Mouse (Mus musculus) intestine, embryonic 16.5 days (tissue): ENCODE results near the gene Slc2a4. TPM values are rescaled to one million over a fixed set of nuclear protein-coding genes. Genes with fewer than 3 reads are reported as not detected.

Experiments used
- ATAC-seq: fragments of 200-750 bp; cut with Nextera tagmentation; 2 replicates; pipeline ENCODE4 v1.8.0; 2017; ENCODE audit warnings: moderate TSS enrichment, moderate library complexity
- H3K27ac ChIP-seq: fragments of 300-500 bp; sonication (generic); 2 replicates; pipeline ENCODE4 v1.5.1; 2014; ENCODE audit warnings: mild to moderate bottlenecking, low read length
- H3K27me3 ChIP-seq: fragments of 300-500 bp; sonication (generic); replicated peaks from 2 replicates; pipeline ENCODE4 v1.6.1; 2014; ENCODE audit warnings: low read length, control low read depth, mixed read lengths; ENCODE audit not compliant: control insufficient read depth, insufficient read depth
- H3K36me3 ChIP-seq: fragments of 300-500 bp; sonication (generic); 2 replicates; pipeline ENCODE4 v1.6.1; 2014; ENCODE audit warnings: low read length, control low read depth; ENCODE audit not compliant: control insufficient read depth, insufficient read depth
- H3K4me1 ChIP-seq: fragments of 300-500 bp; sonication (generic); 2 replicates; pipeline ENCODE4 v1.6.1; 2014; ENCODE audit warnings: low read length, control low read depth, mixed read lengths; ENCODE audit not compliant: control insufficient read depth, insufficient read depth
- H3K4me2 ChIP-seq: fragments of 300-500 bp; sonication (generic); 2 replicates; pipeline ENCODE4 v1.6.1; 2014; ENCODE audit warnings: low read depth, low read length, control low read depth
- H3K4me3 ChIP-seq: fragments of 300-500 bp; sonication (generic); 2 replicates; pipeline ENCODE4 v1.5.1; 2014; ENCODE audit warnings: mild to moderate bottlenecking, low read length
- H3K9ac ChIP-seq: fragments of 300-500 bp; sonication (generic); 2 replicates; pipeline ENCODE4 v1.6.1; 2014; ENCODE audit warnings: low read depth, low read length
- H3K9me3 ChIP-seq: fragments of 300-500 bp; sonication (generic); 2 replicates; pipeline ENCODE4 v1.6.1; 2016; ENCODE audit warnings: low read length, control low read depth; ENCODE audit not compliant: control insufficient read depth
- WGBS: fragments of 180-500 bp; shearing (Covaris S2); extraction: QIAGEN DNeasy Blood & Tissue Kit; methylation state at CpG from one replicate; pipeline ENCODE4 v1.1.7; 2014; 5-methylcytosine and 5-hydroxymethylcytosine counted together
- polyA plus RNA-seq: library from polyadenylated mRNA; unstranded; fragments of >200 nt; fragmentation: Nextera tagmentation; extraction: Ambion mirVana; gene quantifications from 2 replicates; pipeline ENCODE4 v1.2.1, GENCODE M21; 2015

Gene Slc2a4
- polyA plus RNA-seq, 1 experiment from 2014 or later: 22.6 TPM

GRCm38 (mm10) chr11:69937834-69938233, 10.2 kb downstream of the Slc2a4 start:
- 0 out of 2 replicates have a peak overlapping the region, but pooled peaks have one; percentile 46 for H3K27ac ChIP-seq
- H3K36me3 ChIP-seq: no peaks in the 10 kb centered on the region
- 0 out of 2 replicates have a peak overlapping the region, but pooled peaks have one; percentile 22 for H3K9ac ChIP-seq
- peaks cover 35% of the 10 kb centered on the region for H3K4me1 ChIP-seq
- WGBS: 76% methylated on average over 5 of the region's 5 CpGs
- 0 out of 2 replicates have a peak, but pooled peaks cover 3% of the 10 kb centered on the region for H3K27me3 ChIP-seq
- no peak overlapping the region for H3K4me3 ChIP-seq
- H3K4me2 ChIP-seq: no peak overlapping the region
- ATAC-seq: no peak
- H3K9me3 ChIP-seq: no peaks in the 10 kb centered on the region

- H3K4me3 ChIP-seq: no peak overlapping the region
- no peaks in the 10 kb centered on the region for H3K9me3 ChIP-seq
- H3K27me3 ChIP-seq: 0 out of 2 replicates have a peak, but pooled peaks cover 3% of the 10 kb centered on the region
- H3K4me1 ChIP-seq: peaks cover 35% of the 10 kb centered on the region
- 0 out of 2 replicates have a peak overlapping the region, but pooled peaks have one; percentile 22 for H3K9ac ChIP-seq
- no peaks in the 10 kb centered on the region for H3K36me3 ChIP-seq
- H3K27ac ChIP-seq: 0 out of 2 replicates have a peak overlapping the region, but pooled peaks have one; percentile 46
- no peak for ATAC-seq
- H3K4me2 ChIP-seq: no peak overlapping the region
- 36% methylated on average over 4 of the region's 4 CpGs for WGBS
Measured at GRCm38 (mm10) chr11:69937385-69937784, 10.6 kb downstream of the Slc2a4 start.

GRCm38 (mm10) chr11:69936714-69937347, 11.2 kb downstream of the Slc2a4 start:
- no peak overlapping the region for H3K27ac ChIP-seq
- ATAC-seq: no peak
- 28% methylated on average over 9 of the region's 9 CpGs for WGBS
- 0 out of 2 replicates have a peak overlapping the region, but pooled peaks have one; percentile 22 for H3K9ac ChIP-seq
- no peaks in the 10 kb centered on the region for H3K36me3 ChIP-seq
- H3K4me3 ChIP-seq: no peak overlapping the region
- H3K4me2 ChIP-seq: peak overlapping the region; percentile 100
- H3K4me1 ChIP-seq: peaks cover 35% of the 10 kb centered on the region
- no peaks in the 10 kb centered on the region for H3K9me3 ChIP-seq
- 0 out of 2 replicates have a peak, but pooled peaks cover 3% of the 10 kb centered on the region for H3K27me3 ChIP-seq

- H3K9me3 ChIP-seq: no peaks in the 10 kb centered on the region
- peak overlapping the region; percentile 100 for H3K4me2 ChIP-seq
- peak overlapping the region; percentile 55 for H3K4me3 ChIP-seq
- no peak; the same call in 1 of the 2 replicates for ATAC-seq
- H3K36me3 ChIP-seq: no peaks in the 10 kb centered on the region
- H3K9ac ChIP-seq: peak overlapping the region; percentile 67
- no peak overlapping the region for H3K27ac ChIP-seq
- H3K27me3 ChIP-seq: 0 out of 2 replicates have a peak, but pooled peaks cover 3% of the 10 kb centered on the region
- WGBS: 1% methylated on average over 30 of the region's 30 CpGs
- peaks cover 35% of the 10 kb centered on the region for H3K4me1 ChIP-seq
Measured at GRCm38 (mm10) chr11:69936156-69936555, 11.8 kb downstream of the Slc2a4 start.

- WGBS: 1% methylated on average over 53 of the region's 62 CpGs
- peak within 1 kb of the TSS; percentile 100 for H3K4me2 ChIP-seq
- peak within 1 kb of the TSS; percentile 55 for H3K4me3 ChIP-seq
- H3K9me3 ChIP-seq: no peaks in the 10 kb centered on the region
- 0 out of 2 replicates have a peak, but pooled peaks cover 3% of the 10 kb centered on the region for H3K27me3 ChIP-seq
- H3K36me3 ChIP-seq: no peaks in the 10 kb centered on the region
- H3K4me1 ChIP-seq: peaks cover 35% of the 10 kb centered on the region
- H3K9ac ChIP-seq: peak within 1 kb of the TSS; percentile 67
- ATAC-seq: peak; percentile 87
- no peak within 1 kb of the TSS for H3K27ac ChIP-seq
Measured at GRCm38 (mm10) chr11:69935137-69935879, 12.7 kb downstream of the Slc2a4 start, which contains the start of gene Ybx2. TSS of gene Ybx2 (plus strand) at chr11:69935796.

DNA sequence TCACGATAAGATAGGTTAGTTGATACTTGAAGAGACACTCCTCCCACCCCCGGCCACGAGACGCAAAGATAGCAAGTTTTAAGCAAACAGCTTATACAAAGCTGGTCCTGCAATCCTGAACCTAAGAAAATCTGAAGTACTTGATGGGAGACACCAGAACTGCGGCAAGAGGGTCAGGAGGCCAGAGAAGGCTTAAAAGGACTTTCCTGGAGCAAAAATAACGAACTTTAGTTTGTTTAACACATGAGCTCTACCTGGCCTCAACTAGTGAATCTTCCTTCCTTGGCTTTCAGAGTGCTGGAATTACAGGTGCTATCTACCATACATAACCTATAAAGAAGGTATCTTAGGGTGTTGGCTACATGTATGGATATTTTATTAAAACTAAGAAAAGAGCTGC, 13.3 kb downstream of the Slc2a4 start:
- ATAC-seq: no peak

DNA sequence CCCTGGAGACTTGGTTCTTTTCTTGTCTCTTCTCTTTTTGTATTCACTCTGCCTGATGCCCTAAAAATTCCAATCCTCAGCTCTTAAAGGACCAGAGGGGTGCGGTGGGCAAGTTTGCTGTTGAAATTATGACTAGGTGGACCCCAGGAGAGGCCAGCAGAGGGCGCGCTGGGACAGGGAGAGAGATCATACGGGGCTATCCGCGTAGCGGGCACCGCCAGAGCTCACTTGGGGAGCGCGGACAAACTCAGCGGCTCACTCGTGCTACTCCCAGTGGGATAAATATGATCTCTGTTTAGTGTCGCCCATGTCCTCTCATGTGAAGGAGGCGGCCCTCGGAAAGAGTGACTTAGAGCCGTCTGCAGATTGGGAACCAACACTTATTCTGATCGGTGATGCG, 13.8 kb downstream of the Slc2a4 start:
- H3K4me1 ChIP-seq: peaks cover 35% of the 10 kb centered on the region
- ATAC-seq: peak; percentile 45
- no peak overlapping the region for H3K9ac ChIP-seq
- H3K9me3 ChIP-seq: no peaks in the 10 kb centered on the region
- WGBS: 2% methylated on average over 18 of the region's 18 CpGs
- H3K36me3 ChIP-seq: no peaks in the 10 kb centered on the region
- H3K4me2 ChIP-seq: peak overlapping the region; percentile 50
- no peak overlapping the region for H3K27ac ChIP-seq
- H3K4me3 ChIP-seq: peak overlapping the region; percentile 29
- H3K27me3 ChIP-seq: 0 out of 2 replicates have a peak, but pooled peaks cover 3% of the 10 kb centered on the region

More for the DNA sequence above, 13.3 kb downstream of the Slc2a4 start:
- H3K4me3 ChIP-seq: no peak overlapping the region; the same call in 1 of the 2 replicates
- 0 out of 2 replicates have a peak, but pooled peaks cover 3% of the 10 kb centered on the region for H3K27me3 ChIP-seq
- no peaks in the 10 kb centered on the region for H3K9me3 ChIP-seq
- WGBS: 16% methylated on average over 6 of the region's 6 CpGs
- H3K4me2 ChIP-seq: no peak overlapping the region; the same call in 1 of the 2 replicates
- H3K36me3 ChIP-seq: no peaks in the 10 kb centered on the region
- no peak overlapping the region; the same call in 1 of the 2 replicates for H3K9ac ChIP-seq
- no peak overlapping the region for H3K27ac ChIP-seq
- peaks cover 35% of the 10 kb centered on the region for H3K4me1 ChIP-seq

DNA sequence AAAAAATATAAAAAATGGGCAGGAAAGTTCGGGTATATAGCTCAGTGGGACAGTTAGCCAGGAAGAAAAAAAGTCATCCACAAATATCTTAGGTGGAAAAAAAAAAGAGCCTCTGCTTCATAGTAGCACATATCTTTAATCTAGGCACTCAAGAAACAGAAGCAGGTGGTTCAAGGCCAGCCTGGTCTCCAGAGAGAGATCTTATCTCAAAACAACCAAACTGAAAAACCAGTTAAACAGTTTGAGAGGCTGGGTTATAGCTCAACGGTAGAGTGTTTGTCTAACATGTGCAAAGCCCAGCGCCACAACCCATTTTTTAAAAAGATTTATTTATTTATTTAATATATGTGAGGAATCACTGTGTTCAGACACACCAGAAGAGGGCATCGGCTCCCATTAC, 14.9 kb downstream of the Slc2a4 start:
- WGBS: 69% methylated on average over 4 of the region's 4 CpGs

DNA sequence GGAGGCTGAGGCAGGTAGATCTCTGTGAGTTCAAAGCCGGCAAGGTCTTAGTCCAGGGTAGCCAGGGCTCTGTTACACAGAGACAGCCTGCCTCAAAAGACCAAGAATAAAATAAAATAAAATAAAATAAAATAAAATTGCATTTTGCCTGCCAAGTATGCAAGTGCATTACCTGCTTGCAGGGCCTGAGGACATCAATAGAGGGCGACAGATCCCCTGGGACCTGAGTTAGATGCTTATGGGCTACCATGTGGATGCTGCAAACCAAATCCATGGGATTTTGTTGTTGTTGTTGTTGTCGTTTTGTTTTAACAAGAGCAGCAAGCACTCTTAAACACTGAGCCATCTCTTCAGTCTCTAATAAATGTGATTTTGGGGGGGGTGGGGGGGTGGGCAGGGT, 15.7 kb downstream of the Slc2a4 start:
- Histone ChIP-seq H3K27me3 (no peaks in the 10 kb centered on the region), H3K4me3 (no peak overlapping the region), H3K36me3 (no peaks in the 10 kb centered on the region), H3K4me1 (peaks cover 24% of the 10 kb centered on the region), H3K4me2 (no peak overlapping the region), H3K9ac (no peak overlapping the region), H3K27ac (no peak overlapping the region), H3K9me3 (no peaks in the 10 kb centered on the region)
- ATAC-seq: no peak
- WGBS: 45% methylated on average over 3 of the region's 3 CpGs

More for the DNA sequence above, 14.9 kb downstream of the Slc2a4 start:
- Histone ChIP-seq H3K27ac (no peak overlapping the region), H3K27me3 (0 out of 2 replicates have a peak, but pooled peaks cover 3% of the 10 kb centered on the region), H3K9ac (no peak overlapping the region), H3K4me3 (no peak overlapping the region), H3K9me3 (no peaks in the 10 kb centered on the region), H3K4me1 (peaks cover 31% of the 10 kb centered on the region), H3K4me2 (no peak overlapping the region), H3K36me3 (no peaks in the 10 kb centered on the region)
- no peak for ATAC-seq
